Mouse (Mus musculus): ENCODE measurements around the gene Eef1b2.

The Eef1b2 gene

GRCm38 (mm10) chr1:63195848-63196512 lies 19.4 kb downstream of the Eef1b2 start:
- no peak for DNase-seq

- no peak for DNase-seq
Observed at GRCm38 (mm10) chr1:63199387-63199786, 22.8 kb downstream of the Eef1b2 start.

- no peak for DNase-seq
Observed at GRCm38 (mm10) chr1:63200322-63200721, 23.7 kb downstream of the Eef1b2 start.

DNA sequence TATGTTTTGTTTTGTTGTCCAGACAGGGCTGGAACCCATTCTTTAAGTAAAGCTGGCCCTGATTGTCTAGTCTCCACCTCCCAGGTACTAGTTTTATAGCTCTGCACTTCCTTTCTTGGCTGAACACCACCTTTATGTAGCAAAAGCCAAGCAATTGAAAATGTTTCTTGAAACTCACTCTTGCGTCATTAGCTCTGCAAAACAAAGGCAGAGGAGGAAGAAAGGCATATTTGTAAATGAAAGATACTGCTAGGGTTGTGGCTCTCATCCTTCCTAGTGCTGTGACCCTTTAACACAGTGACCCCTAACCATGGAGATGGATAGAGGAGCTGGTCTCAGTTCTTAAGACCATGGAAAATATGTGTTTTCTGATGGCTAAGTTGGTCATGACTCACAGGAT lies 25.0 kb downstream of the Eef1b2 start:
- DNase-seq, result no peak

DNA sequence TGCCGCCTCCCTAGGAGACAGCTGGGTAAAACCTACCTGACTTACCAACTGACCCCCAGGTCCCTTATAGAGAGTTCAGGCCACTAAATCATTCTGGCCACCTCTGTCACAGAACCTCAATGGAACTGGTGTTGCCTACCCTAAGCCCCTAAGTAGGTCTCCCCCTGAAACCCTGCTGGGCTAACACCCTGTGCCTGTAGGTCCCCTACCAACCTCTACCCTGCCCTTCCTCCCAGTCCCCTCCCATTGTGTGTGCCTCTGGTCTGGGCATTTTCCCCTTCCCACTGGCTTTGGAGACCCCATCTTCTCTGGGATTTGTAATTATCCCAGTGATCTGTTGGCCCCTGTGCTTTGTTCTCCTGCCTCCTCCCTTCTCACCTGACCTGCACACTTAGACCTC lies 26.8 kb downstream of the Eef1b2 start:
- DNase-seq, result no peak

GRCm38 (mm10) chr1:63203950-63204659 lies 27.5 kb downstream of the Eef1b2 start:
- no peak for DNase-seq

DNA sequence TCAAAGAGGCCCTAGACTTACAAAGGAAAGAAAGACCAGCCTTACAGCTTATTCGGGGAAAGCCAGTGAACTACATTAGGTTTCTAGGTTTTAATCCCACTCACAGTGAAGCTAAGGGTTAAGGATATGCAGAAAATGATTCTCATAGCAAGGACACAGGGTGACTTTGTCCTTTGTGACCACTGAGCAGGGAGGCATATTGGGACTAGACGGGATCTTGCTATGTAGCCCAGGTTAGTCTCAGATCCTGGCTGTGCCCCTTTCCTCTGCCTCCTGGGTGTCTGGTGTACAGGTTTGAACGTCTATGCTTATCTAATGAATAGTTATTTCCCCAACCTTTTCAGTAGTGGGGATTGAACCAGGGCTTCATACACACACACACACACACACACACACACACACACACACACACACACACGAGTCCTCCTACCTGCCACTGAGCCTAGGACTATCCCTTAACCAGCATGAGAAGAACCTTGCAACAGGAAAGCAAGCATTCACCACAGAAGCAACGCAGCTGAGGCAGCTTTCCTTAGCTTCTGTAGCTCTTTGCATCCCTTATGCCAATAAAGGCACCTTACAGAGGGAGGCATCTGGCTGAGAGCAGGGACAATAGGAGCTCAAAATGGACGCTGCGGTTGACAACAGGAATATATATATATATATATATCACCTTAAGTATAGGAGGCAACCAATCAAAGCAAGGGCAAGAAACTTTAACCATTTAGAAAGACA lies 28.2 kb downstream of the Eef1b2 start:
- DNase-seq, result no peak

DNA sequence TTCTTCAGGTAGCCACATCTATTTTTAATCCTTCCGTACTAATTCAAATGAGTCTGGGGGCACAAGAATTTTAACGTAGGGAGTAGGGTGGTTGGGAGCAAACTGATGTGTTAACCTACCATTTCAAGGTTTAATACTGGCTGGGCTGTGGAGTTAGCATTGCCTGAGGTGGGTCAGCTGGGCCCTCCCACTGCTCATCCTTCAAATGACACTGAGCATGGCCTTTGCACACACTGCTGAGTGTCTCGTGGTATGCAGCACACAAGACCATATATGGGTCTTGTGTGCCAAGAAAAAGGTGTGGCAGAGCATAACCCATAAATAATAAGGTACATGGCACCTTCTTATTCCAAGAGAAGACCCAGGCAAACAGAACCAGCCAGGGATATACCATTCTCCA lies 31.0 kb downstream of the Eef1b2 start:
- DNase-seq, result no peak

DNA sequence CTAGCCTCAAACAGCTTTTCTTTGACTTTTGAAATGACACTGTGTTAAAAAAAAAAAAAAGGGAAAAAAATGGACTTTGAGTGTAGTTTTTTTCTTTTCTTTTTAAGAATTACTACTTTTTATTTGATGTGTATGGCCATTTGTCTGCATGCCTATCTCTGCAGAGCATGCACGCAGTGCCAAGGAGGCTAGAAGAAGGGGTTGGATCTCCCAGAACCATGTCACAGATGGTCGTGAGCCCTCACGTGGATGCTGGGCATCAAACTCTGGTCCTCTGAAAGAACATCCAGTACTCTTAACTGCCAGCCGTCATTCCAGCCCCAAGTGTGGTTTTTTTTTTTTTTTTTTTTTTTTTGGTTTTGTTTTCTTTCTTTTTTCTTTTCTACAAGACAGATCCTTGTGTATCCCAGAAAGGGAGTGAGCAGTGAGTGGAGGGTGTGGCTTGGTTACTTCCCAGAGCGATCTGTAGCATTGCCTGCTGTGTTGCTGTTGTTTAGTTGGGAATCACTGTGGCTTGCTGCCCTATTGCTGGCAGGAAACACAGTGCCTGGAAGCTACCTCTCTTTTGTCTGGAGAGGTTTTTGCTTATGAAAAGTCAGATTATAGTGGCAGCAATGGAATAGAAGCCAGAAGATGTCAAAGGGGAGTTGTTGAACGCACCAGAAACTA lies 33.4 kb downstream of the Eef1b2 start:
- no peak for DNase-seq

- DNase-seq, result no peak
Observed at GRCm38 (mm10) chr1:63213478-63214270, 37.0 kb downstream of the Eef1b2 start.

DNA sequence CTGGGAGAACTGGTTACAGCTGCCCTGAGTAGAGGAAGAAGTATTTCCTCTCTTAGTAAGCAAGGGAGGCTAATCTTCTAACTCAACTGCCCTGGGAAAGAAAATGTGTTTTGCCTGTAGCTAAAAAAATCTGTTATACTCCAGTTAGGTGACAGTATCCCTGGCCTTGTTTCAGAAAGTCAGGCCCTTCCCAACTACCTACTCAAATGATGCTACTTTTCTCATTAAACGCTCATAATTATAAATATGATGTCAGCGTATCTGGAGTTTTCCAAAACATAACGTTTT lies 37.6 kb downstream of the Eef1b2 start, which contains the start of gene Gpr1:
TSS of gene Gpr1 (minus strand) at position 273 of the 288 bp plus-strand sequence.
- DNase-seq, result no peak

DNA sequence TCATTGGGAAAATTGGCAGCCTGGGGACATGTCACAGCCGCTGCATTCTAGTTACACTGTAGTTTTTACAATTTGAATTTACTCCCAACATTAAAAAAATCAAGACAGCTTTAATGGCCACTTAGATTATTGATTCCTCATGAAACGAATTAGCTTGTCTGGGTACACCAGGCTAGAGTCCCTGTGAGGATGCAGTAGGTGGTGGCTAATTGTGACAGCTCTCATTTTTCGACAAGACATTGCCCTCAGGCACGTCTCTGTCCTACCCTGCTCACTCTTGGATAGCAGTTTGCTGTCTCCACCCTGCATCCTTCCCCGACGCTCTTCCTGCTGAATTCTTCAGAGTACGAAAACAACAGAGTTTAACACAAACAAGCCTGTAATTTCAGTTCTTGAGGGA lies 38.0 kb downstream of the Eef1b2 start:
- DNase-seq, result no peak

- no peak for DNase-seq
Observed at GRCm38 (mm10) chr1:63219277-63219676, 42.7 kb downstream of the Eef1b2 start.

DNA sequence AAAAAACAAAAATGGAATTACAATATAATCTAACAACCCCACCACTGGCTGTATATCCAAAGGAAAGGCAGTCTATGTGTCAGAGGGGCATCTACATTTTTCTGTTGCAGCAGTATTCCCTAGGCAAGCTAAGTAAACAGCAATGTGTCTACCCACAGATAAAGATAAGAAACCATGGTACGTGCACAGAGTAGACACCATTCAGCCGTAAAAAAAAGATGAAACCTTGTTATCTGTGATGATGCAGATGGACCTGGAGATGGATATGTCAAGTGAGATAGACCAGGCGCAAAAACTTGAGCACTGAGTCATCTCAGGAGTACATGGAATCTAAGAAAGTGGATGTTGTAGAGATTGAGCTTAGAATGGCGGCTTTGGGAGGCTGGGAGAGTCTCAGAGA lies 48.4 kb downstream of the Eef1b2 start:
- DNase-seq, result no peak

DNA sequence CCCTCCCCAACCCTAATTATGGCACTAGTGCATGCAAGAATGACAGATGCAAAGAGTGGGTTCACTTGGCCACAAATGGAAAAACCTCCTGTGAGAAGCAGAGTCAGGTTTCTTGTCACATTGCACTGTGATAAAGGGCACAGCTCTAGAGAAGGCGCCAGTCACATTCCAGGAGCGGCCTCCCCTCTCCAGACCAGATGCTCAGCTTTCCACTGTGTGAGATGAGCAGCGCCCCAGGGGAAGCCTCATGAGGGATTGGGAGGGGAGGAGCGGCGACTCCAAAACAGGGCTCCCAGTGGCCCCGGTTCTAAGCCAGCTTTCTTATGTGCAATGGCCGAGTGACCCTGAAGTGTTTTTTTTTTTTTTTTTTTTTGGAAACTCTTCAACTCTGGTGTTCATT lies 49.3 kb downstream of the Eef1b2 start:
- no peak for DNase-seq

DNA sequence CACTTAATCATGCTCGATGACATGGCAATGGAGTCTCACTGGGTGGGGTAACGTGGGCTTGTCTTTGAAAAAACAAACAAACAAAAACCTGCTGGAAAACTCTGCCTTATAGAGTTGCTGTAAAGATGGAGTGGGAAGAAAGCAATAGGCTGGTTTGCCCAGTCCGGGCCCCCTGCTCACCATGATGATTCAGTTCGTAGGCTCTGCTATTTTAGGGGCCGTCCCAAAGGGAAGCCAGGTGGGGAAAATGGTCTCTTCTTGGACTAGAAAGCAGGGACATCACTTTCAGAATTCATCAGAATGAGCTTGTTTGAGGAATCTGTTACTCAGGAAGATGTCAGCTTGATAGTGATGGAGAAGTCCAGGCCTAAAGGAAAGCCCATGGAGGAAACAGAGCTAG lies 50.6 kb downstream of the Eef1b2 start:
- DNase-seq, result no peak
